Mouse (Mus musculus) limb, embryonic 11.5 days (tissue): Measurements from ENCODE around the gene Ubr1. TPM values are rescaled to one million over a fixed set of nuclear protein-coding genes. Genes with fewer than 3 reads are reported as not detected.

Source experiments
- ATAC-seq: fragments of 200-750 bp; cut with Nextera tagmentation; 2 replicates; pipeline ENCODE4 v1.8.0; 2017; ENCODE audit warnings: low read depth; ENCODE audit not compliant: insufficient number of reproducible peaks, low FRiP score, low TSS enrichment
- DNase-seq: peaks from one replicate; pipeline ENCODE4 v3.0.0-alpha.2; 2015; ENCODE audit warnings: low spot score
- H3K27ac ChIP-seq: fragments of 300-500 bp; sonication (generic); replicated peaks from 2 replicates; pipeline ENCODE4 v1.5.1; 2014; ENCODE audit warnings: low read depth, mild to moderate bottlenecking, low read length
- H3K27me3 ChIP-seq: fragments of 300-500 bp; sonication (generic); 2 replicates; pipeline ENCODE4 v1.6.1; 2014; ENCODE audit warnings: mild to moderate bottlenecking, low read length, mixed read lengths; ENCODE audit not compliant: control insufficient read depth, insufficient read depth
- H3K36me3 ChIP-seq: fragments of 300-500 bp; sonication (generic); 2 replicates; pipeline ENCODE4 v1.6.1; 2014; ENCODE audit warnings: mild to moderate bottlenecking, low read length, moderate library complexity, mixed read lengths; ENCODE audit not compliant: control insufficient read depth, insufficient read depth
- H3K4me1 ChIP-seq: fragments of 300-500 bp; sonication (generic); 2 replicates; pipeline ENCODE4 v1.6.1; 2014; ENCODE audit warnings: low read length, mixed read lengths; ENCODE audit not compliant: control insufficient read depth, insufficient read depth
- H3K4me2 ChIP-seq: fragments of 300-500 bp; sonication (generic); 2 replicates; pipeline ENCODE4 v1.6.1; 2014; ENCODE audit warnings: low read depth, mild to moderate bottlenecking, moderate library complexity; ENCODE audit not compliant: severe bottlenecking
- H3K4me3 ChIP-seq: fragments of 300-500 bp; sonication (generic); 2 replicates; pipeline ENCODE4 v1.5.1; 2014; ENCODE audit warnings: low read depth, low read length
- H3K9ac ChIP-seq: fragments of 300-500 bp; sonication (generic); 2 replicates; pipeline ENCODE4 v1.6.1; 2014; ENCODE audit warnings: mild to moderate bottlenecking, low read length
- H3K9me3 ChIP-seq: fragments of 300-500 bp; sonication (generic); 2 replicates; pipeline ENCODE4 v1.6.1; 2016; ENCODE audit warnings: low read length; ENCODE audit not compliant: control insufficient read depth
- WGBS: fragments of 180-500 bp; shearing (Covaris S2); extraction: QIAGEN DNeasy Blood & Tissue Kit; methylation state at CpG from one replicate; pipeline ENCODE4 v1.1.7; 2014; 5-methylcytosine and 5-hydroxymethylcytosine counted together
- polyA plus RNA-seq: library from polyadenylated mRNA; unstranded; fragments of >200 nt; fragmentation: Nextera tagmentation; extraction: Ambion mirVana; gene quantifications from 2 replicates; pipeline ENCODE4 v1.2.1, GENCODE M21; 2014

Gene Ubr1
- polyA plus RNA-seq, 1 experiment from 2014 or later = 23.2 TPM

DNA sequence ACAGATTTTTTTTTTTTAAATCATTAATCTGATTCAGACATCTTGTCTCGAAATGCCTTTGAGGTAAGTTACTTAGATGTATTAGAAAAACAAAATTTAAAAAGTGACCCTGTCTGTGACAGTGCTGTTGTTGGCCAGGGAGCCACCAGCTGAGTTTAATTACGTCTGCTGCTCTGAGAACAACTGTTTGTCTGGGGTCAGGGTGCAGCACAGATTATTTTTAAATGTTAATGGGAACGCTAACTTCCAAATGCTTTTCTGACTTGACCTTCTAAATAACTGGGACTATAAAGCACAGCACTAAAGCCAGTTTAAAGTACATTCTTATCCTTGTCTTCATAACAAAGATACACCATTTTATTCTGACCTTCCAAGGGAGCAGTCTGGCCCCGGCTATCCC is 61.0 kb downstream of the Ubr1 start:
- Histone ChIP-seq H3K4me2 (no peak overlapping the region), H3K9me3 (no peaks in the 10 kb centered on the region; the same call in 1 of the 2 replicates), H3K36me3 (peaks cover 5% of the 10 kb centered on the region; the same call in 1 of the 2 replicates), H3K4me3 (no peak overlapping the region), H3K4me1 (no peaks in the 10 kb centered on the region), H3K27ac (no peak overlapping the region), H3K27me3 (no peaks in the 10 kb centered on the region), H3K9ac (no peak overlapping the region)
- ATAC-seq (no peak), DNase-seq (no peak)
- WGBS = 40% methylated on average over 4 of the region's 4 CpGs

DNA sequence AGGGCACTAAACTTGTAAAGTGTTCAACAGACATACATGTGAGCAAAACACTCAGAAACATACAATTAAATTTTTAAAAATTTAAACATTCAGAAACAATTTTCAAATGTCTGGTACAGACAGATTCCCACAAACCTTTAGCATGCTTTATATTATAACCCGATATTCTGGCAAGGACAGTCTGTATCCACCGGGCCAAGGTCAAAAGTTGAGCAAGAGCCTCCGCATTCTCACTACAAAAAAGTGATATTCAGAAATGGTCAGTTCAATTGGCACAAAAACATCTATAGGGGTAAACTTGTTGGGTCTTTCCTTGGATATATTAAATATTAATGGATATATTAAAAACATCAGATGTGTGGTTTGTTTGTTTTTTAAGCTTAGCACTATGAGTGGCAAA is 74.2 kb downstream of the Ubr1 start:
- Histone ChIP-seq H3K4me2 (no peak overlapping the region), H3K4me3 (no peak overlapping the region), H3K4me1 (no peaks in the 10 kb centered on the region), H3K9ac (no peak overlapping the region), H3K9me3 (no peaks in the 10 kb centered on the region), H3K27me3 (no peaks in the 10 kb centered on the region), H3K36me3 (peaks cover 9% of the 10 kb centered on the region), H3K27ac (no peak overlapping the region)
- DNase-seq (no peak), ATAC-seq (no peak)
- 96% methylated on average over 3 of the region's 3 CpGs for WGBS

DNA sequence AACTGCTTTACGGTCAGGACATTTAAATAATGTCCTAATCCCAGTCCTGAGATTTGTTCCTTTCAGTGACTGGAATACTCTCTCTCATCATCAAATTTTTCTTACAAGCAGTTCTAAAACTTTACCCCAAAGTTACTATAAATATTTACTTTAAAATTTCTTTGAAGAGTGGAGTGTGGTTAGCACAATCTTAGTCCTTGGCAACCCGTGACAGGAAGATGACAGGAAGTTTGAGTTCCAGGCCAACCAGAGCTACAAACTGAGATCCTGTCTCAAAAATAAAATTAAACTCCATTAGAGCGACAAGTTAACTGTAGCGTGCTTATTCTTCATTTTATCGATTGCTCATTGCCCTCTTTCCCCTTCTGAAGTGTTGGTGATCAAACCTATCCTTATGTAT is 82.9 kb downstream of the Ubr1 start:
- H3K9me3 ChIP-seq = no peaks in the 10 kb centered on the region
- no peaks in the 10 kb centered on the region for H3K27me3 ChIP-seq
- no peak for ATAC-seq
- no peaks in the 10 kb centered on the region for H3K4me1 ChIP-seq
- no peak overlapping the region for H3K4me2 ChIP-seq
- no peak for DNase-seq
- H3K27ac ChIP-seq = no peak overlapping the region
- no peak overlapping the region for H3K4me3 ChIP-seq
- WGBS = 92% methylated on average over 5 of the region's 5 CpGs
- H3K9ac ChIP-seq = no peak overlapping the region
- peaks cover 4% of the 10 kb centered on the region for H3K36me3 ChIP-seq

DNA sequence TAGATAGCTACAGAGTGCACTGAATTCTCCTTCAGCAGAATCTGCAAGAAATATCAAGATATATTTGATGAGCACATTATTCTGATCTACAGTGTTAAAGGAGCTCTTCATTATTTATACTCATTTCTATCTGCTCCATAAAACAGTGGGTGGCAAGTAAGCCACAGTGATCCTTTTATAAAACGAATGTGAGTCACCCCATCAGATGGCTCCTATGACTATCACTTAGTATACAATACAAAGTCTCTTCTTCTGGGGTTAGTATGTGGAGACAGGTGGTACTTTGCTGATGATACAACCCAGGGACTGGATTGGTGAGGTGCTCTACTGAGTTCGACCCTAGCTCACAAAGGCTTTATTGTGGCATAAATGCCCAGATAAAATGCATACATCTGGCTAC is 97.3 kb downstream of the Ubr1 start:
- ATAC-seq (no peak), DNase-seq (no peak)
- Histone ChIP-seq H3K4me2 (no peak overlapping the region), H3K4me3 (no peak overlapping the region), H3K27ac (no peak overlapping the region), H3K36me3 (peaks cover 4% of the 10 kb centered on the region; the same call in 1 of the 2 replicates), H3K9me3 (no peaks in the 10 kb centered on the region), H3K27me3 (no peaks in the 10 kb centered on the region), H3K9ac (no peak overlapping the region), H3K4me1 (no peaks in the 10 kb centered on the region)
- 84% methylated on average over 2 of the region's 2 CpGs for WGBS

DNA sequence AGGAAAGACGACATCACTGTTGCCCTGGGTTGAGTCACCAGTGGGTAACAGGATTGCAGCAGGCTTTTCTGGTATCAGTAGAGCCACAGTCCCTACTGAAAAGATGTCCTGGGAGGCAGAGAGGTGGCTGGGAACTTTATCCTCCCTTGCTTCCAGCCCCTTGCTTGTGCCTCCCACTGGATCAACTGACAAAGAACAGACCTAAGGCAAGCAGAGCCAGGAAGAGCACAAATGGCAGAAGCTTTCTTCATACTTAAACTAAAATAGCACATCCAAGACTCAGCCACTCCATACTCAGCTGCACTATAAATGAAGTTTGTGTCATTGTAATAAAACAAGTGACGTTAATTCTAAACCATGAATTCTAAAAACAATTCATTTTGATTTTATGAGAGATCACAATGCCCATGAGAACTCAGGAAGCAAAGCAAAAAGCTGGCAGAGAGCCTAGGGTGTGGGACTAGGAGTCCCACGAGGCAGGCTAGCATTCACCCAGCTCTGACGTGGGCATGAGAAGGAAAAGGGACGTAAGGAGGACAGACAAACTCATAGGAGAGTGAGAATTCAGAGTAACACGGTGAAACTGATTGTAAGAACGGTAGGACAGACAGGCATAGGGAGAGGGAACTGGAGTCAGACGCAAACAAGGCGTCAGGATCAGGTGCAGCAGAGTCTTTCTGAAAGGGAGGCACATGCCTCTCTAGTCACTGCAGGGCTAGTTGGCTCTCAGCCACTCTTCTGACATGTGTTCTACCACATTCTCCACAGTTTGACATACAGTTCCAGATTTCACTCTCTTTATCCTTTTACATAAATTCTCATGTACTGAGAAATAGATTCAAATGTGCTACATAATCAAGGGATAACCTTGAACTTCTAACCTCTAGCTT is 98.8 kb downstream of the Ubr1 start:
- Histone ChIP-seq H3K9me3 (no peaks in the 10 kb centered on the region), H3K4me3 (no peak overlapping the region), H3K9ac (no peak overlapping the region), H3K4me1 (no peaks in the 10 kb centered on the region), H3K27me3 (no peaks in the 10 kb centered on the region), H3K36me3 (no peaks in the 10 kb centered on the region; the same call in 1 of the 2 replicates), H3K4me2 (no peak overlapping the region), H3K27ac (no peak overlapping the region)
- ATAC-seq = no peak
- 90% methylated on average over 9 of the region's 9 CpGs for WGBS
- DNase-seq = no peak

DNA sequence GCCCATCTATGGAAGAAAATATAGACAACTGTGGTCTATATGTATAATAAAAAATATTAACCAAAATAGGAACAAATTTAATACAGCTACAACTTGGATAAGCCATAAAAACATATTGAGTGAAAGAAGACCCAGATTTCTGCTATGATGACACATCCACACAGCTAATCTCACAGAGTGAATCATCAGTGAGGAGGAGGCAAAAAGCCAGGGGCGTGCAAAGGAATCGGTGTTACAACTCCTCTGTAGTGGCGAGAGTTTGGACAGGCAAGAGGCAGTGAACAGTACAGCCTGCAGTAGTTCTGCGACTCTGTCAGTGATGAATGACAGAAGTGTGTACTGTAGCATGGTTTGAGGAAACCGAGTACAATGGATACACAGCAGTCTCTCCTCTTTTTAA is 103.2 kb downstream of the Ubr1 start:
- DNase-seq (no peak), ATAC-seq (no peak)
- Histone ChIP-seq H3K4me2 (no peak overlapping the region), H3K27ac (no peak overlapping the region), H3K4me3 (no peak overlapping the region), H3K27me3 (no peaks in the 10 kb centered on the region), H3K4me1 (no peaks in the 10 kb centered on the region), H3K9me3 (no peaks in the 10 kb centered on the region), H3K36me3 (peaks cover 3% of the 10 kb centered on the region; the same call in 1 of the 2 replicates), H3K9ac (no peak overlapping the region)
- 92% methylated on average over 5 of the region's 5 CpGs for WGBS

DNA sequence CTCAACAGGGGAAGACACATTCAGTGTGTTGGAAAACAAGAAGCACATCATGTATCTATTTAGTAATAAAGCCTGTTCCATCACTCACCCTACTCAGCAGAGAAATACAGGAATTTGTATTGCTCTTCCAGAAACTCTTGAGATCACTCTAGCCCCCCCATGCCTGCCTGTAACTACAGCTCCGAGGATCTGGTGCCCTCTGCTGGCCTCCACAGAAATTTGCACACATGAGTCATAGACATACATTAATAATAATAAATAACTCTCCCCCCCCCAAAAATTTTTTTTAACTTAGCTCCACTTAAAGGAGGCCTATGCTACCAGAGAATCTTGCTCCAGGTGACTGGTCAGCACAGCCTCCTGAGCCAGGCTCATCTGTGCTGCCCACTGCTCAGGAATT is 104.0 kb downstream of the Ubr1 start:
- Histone ChIP-seq H3K27me3 (no peaks in the 10 kb centered on the region), H3K27ac (no peak overlapping the region), H3K36me3 (peaks cover 3% of the 10 kb centered on the region; the same call in 1 of the 2 replicates), H3K9me3 (no peaks in the 10 kb centered on the region), H3K4me1 (no peaks in the 10 kb centered on the region), H3K9ac (no peak overlapping the region), H3K4me3 (no peak overlapping the region), H3K4me2 (no peak overlapping the region)
- 25% methylated on average over 1 of the region's 1 CpGs for WGBS
- DNase-seq = peak; percentile 46
- no peak for ATAC-seq

DNA sequence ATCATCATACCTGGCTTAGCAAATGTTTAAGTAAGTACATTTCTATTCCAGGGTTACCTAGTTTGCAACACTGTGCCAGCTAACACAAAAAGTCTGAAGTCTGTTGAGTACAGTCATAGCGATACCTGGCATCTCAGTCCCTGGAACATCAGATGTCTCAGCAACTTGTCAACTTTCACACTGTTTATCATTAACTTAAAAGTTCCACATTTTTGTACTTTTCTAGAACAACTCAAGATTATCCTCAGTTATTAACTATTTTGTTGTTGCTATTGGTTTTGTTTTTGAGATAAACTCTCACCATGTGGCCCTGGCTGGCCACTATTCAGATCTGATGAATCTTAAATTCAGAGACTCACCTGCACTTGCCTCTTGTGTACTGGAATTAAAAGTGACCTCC is 107.1 kb downstream of the Ubr1 start:
- no peak for ATAC-seq
- H3K4me1 ChIP-seq = no peaks in the 10 kb centered on the region
- no peaks in the 10 kb centered on the region for H3K27me3 ChIP-seq

More for the DNA sequence above, 107.1 kb downstream of the Ubr1 start:
- DNase-seq = no peak
- H3K9ac ChIP-seq = no peak overlapping the region
- H3K4me3 ChIP-seq = no peak overlapping the region
- H3K27ac ChIP-seq = no peak overlapping the region
- no peaks in the 10 kb centered on the region for H3K9me3 ChIP-seq
- peaks cover 3% of the 10 kb centered on the region; the same call in 1 of the 2 replicates for H3K36me3 ChIP-seq
- 98% methylated on average over 1 of the region's 1 CpGs for WGBS
- H3K4me2 ChIP-seq = no peak overlapping the region
